Mouse (Mus musculus): ENCODE results near the gene Snrpa. TPM values are rescaled to one million over a fixed set of nuclear protein-coding genes. Genes with fewer than 3 reads are reported as not detected.

Snrpa gene
- polyA plus RNA-seq, 1 experiment from 2014 or later: 111 TPM

- 43% methylated on average over 16 of the region's 16 CpGs for WGBS
- Histone ChIP-seq H3K4me1 (replicated peaks) (peaks cover 16% of the 10 kb centered on the region), H3K27ac (peak overlapping the region; percentile 72), H3K4me2 (peak overlapping the region; percentile 65), H3K9me3 (replicated peaks) (no peaks in the 10 kb centered on the region), H3K4me3 (peak overlapping the region; percentile 81), H3K27me3 (no peaks in the 10 kb centered on the region), H3K36me3 (peaks cover 4% of the 10 kb centered on the region; the same call in 1 of the 2 replicates), H3K9ac (no peak overlapping the region)
- no peak for ATAC-seq (replicated peaks; ENCODE audit: insufficient number of reproducible peaks, insufficient read depth, low FRiP score, low read depth)
Observed at GRCm38 (mm10) chr7:27179217-27179918, 16.7 kb downstream of the Snrpa start.

GRCm38 (mm10) chr7:27178324-27179216 lies 17.5 kb downstream of the Snrpa start, which contains the start of gene Rab4b:
Gene Rab4b (minus strand): TSS chr7:27178896.
- peaks cover 5% of the 10 kb centered on the region; the same call in 1 of the 2 replicates for H3K36me3 ChIP-seq
- H3K4me1 ChIP-seq (replicated peaks): peaks cover 16% of the 10 kb centered on the region
- ATAC-seq (replicated peaks; ENCODE audit: insufficient number of reproducible peaks, insufficient read depth, low FRiP score, low read depth): peak; percentile 98
- H3K27ac ChIP-seq: peak within 1 kb of the TSS; percentile 96
- H3K9me3 ChIP-seq (replicated peaks): no peaks in the 10 kb centered on the region
- under 1% methylated on average over 52 of the region's 53 CpGs for WGBS
- peak within 1 kb of the TSS; percentile 65 for H3K4me2 ChIP-seq
- no peaks in the 10 kb centered on the region for H3K27me3 ChIP-seq
- peak within 1 kb of the TSS; percentile 81 for H3K4me3 ChIP-seq
- peak within 1 kb of the TSS; percentile 69 for H3K9ac ChIP-seq

GRCm38 (mm10) chr7:27177942-27178323 lies 18.1 kb downstream of the Snrpa start:
- Histone ChIP-seq H3K9ac (peak overlapping the region; percentile 69), H3K4me2 (peak overlapping the region; percentile 63), H3K4me3 (peak overlapping the region; percentile 81), H3K9me3 (replicated peaks) (no peaks in the 10 kb centered on the region), H3K27ac (peak overlapping the region; percentile 96), H3K27me3 (no peaks in the 10 kb centered on the region), H3K36me3 (peaks cover 5% of the 10 kb centered on the region; the same call in 1 of the 2 replicates), H3K4me1 (replicated peaks) (peaks cover 16% of the 10 kb centered on the region)
- no peak for ATAC-seq (replicated peaks; ENCODE audit: insufficient number of reproducible peaks, insufficient read depth, low FRiP score, low read depth)
- 17% methylated on average over 4 of the region's 4 CpGs for WGBS

GRCm38 (mm10) chr7:27174896-27175295 lies 21.2 kb downstream of the Snrpa start:
- Histone ChIP-seq H3K4me1 (replicated peaks) (peaks cover 12% of the 10 kb centered on the region), H3K9ac (no peak overlapping the region), H3K4me3 (no peak overlapping the region), H3K27me3 (no peaks in the 10 kb centered on the region), H3K4me2 (no peak overlapping the region), H3K36me3 (peaks cover 28% of the 10 kb centered on the region), H3K9me3 (replicated peaks) (no peaks in the 10 kb centered on the region), H3K27ac (no peak overlapping the region)
- 86% methylated on average over 7 of the region's 7 CpGs for WGBS
- no peak for ATAC-seq (replicated peaks; ENCODE audit: insufficient number of reproducible peaks, insufficient read depth, low FRiP score, low read depth)

- 90% methylated on average over 15 of the region's 15 CpGs for WGBS
- no peak overlapping the region for H3K4me3 ChIP-seq
- H3K9ac ChIP-seq: no peak overlapping the region
- H3K27ac ChIP-seq: no peak overlapping the region
- H3K9me3 ChIP-seq (replicated peaks): no peaks in the 10 kb centered on the region
- H3K4me2 ChIP-seq: no peak overlapping the region
- peaks cover 28% of the 10 kb centered on the region for H3K36me3 ChIP-seq
- ATAC-seq (replicated peaks; ENCODE audit: insufficient number of reproducible peaks, insufficient read depth, low FRiP score, low read depth): no peak
- peaks cover 9% of the 10 kb centered on the region for H3K4me1 ChIP-seq (replicated peaks)
- no peaks in the 10 kb centered on the region for H3K27me3 ChIP-seq
Observed at GRCm38 (mm10) chr7:27174496-27174895, 21.6 kb downstream of the Snrpa start.

- Histone ChIP-seq H3K36me3 (peaks cover 28% of the 10 kb centered on the region), H3K27me3 (no peaks in the 10 kb centered on the region)
- no peak for ATAC-seq (replicated peaks; ENCODE audit: insufficient number of reproducible peaks, insufficient read depth, low FRiP score, low read depth)
Observed at GRCm38 (mm10) chr7:27170981-27171380, 25.1 kb downstream of the Snrpa start.

GRCm38 (mm10) chr7:27168371-27168770 lies 27.7 kb downstream of the Snrpa start:
- H3K9me3 ChIP-seq (replicated peaks): no peaks in the 10 kb centered on the region
- no peak for ATAC-seq (replicated peaks; ENCODE audit: insufficient number of reproducible peaks, insufficient read depth, low FRiP score, low read depth)
- H3K4me3 ChIP-seq: no peak overlapping the region
- 93% methylated on average over 5 of the region's 5 CpGs for WGBS
- H3K27ac ChIP-seq: no peak overlapping the region
- H3K27me3 ChIP-seq: no peaks in the 10 kb centered on the region
- H3K4me2 ChIP-seq: no peak overlapping the region
- H3K9ac ChIP-seq: no peak overlapping the region
- H3K4me1 ChIP-seq (replicated peaks): peaks cover 33% of the 10 kb centered on the region
- peaks cover 30% of the 10 kb centered on the region for H3K36me3 ChIP-seq

More at GRCm38 (mm10) chr7:27170981-27171380, 25.1 kb downstream of the Snrpa start:
- Histone ChIP-seq H3K9me3 (replicated peaks) (no peaks in the 10 kb centered on the region), H3K4me1 (replicated peaks) (peaks cover 8% of the 10 kb centered on the region), H3K9ac (no peak overlapping the region), H3K4me3 (no peak overlapping the region), H3K27ac (no peak overlapping the region), H3K4me2 (no peak overlapping the region)
- 86% methylated on average over 3 of the region's 3 CpGs for WGBS

GRCm38 (mm10) chr7:27167475-27168094 lies 28.5 kb downstream of the Snrpa start:
- Histone ChIP-seq H3K4me2 (peak overlapping the region; percentile 82), H3K36me3 (peaks cover 29% of the 10 kb centered on the region), H3K9me3 (replicated peaks) (no peaks in the 10 kb centered on the region), H3K4me1 (replicated peaks) (peaks cover 41% of the 10 kb centered on the region), H3K27me3 (no peaks in the 10 kb centered on the region), H3K4me3 (peak overlapping the region; percentile 66), H3K9ac (peak overlapping the region; percentile 74), H3K27ac (peak overlapping the region; percentile 98)
- ATAC-seq (replicated peaks; ENCODE audit: insufficient number of reproducible peaks, insufficient read depth, low FRiP score, low read depth): no peak
- 73% methylated on average over 11 of the region's 11 CpGs for WGBS

- peaks cover 47% of the 10 kb centered on the region for H3K4me1 ChIP-seq (replicated peaks)
- peak within 1 kb of the TSS; percentile 66 for H3K4me3 ChIP-seq
- H3K27ac ChIP-seq: peak within 1 kb of the TSS; percentile 98
- H3K36me3 ChIP-seq: peaks cover 22% of the 10 kb centered on the region
- no peaks in the 10 kb centered on the region for H3K27me3 ChIP-seq
- H3K9ac ChIP-seq: peak within 1 kb of the TSS; percentile 74
- no peaks in the 10 kb centered on the region for H3K9me3 ChIP-seq (replicated peaks)
- WGBS: 1% methylated on average over 61 of the region's 61 CpGs
- peak; percentile 86 for ATAC-seq (replicated peaks; ENCODE audit: insufficient number of reproducible peaks, insufficient read depth, low FRiP score, low read depth)
- peak within 1 kb of the TSS; percentile 82 for H3K4me2 ChIP-seq
Observed at GRCm38 (mm10) chr7:27166614-27167474, 29.2 kb downstream of the Snrpa start, which contains the start of gene Egln2. Gene Egln2 (minus strand): TSS chr7:27166802.

GRCm38 (mm10) chr7:27166229-27166613 lies 29.9 kb downstream of the Snrpa start:
- Histone ChIP-seq H3K27me3 (no peaks in the 10 kb centered on the region), H3K4me2 (peak overlapping the region; percentile 82), H3K4me1 (replicated peaks) (peaks cover 54% of the 10 kb centered on the region), H3K36me3 (peaks cover 18% of the 10 kb centered on the region), H3K9ac (peak overlapping the region; percentile 74), H3K9me3 (replicated peaks) (no peaks in the 10 kb centered on the region), H3K27ac (peak overlapping the region; percentile 98), H3K4me3 (peak overlapping the region; percentile 66)
- WGBS: under 1% methylated on average over 41 of the region's 43 CpGs
- peak; percentile 84 for ATAC-seq (replicated peaks; ENCODE audit: insufficient number of reproducible peaks, insufficient read depth, low FRiP score, low read depth)
